Mouse (Mus musculus) retina, postnatal 1 day (tissue): ENCODE measurements at regions not wholly inside any gene's neighbourhood (a gene's known extent, or its start where the extent isn't known, plus 50 kb on each side); places are given as distances from the start of the nearest gene placed in this dataset.

Source experiments
- DNase-seq: peaks from one replicate; pipeline ENCODE4 v3.0.0-alpha.2; 2012

DNA sequence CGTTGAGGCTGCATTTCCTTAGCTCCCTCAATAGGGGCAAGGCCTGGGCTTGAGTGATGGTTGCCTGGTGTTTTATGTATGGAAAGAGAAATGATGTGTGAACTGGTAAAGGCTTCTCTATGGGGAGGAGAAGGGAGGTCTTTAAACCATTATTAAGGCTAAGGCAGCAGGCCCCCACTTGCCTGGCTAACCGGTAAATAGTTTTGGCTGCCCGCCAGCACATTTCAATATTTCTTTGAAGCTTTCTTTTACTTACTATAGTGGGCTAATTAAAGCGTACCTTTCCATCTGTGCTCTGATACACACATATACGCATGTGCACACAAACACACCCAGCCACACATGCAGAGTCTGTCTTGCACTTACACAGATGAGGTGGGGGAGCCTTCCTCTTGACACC is 123.9 kb upstream of the Slc35b3 start:
- no peak for DNase-seq

DNA sequence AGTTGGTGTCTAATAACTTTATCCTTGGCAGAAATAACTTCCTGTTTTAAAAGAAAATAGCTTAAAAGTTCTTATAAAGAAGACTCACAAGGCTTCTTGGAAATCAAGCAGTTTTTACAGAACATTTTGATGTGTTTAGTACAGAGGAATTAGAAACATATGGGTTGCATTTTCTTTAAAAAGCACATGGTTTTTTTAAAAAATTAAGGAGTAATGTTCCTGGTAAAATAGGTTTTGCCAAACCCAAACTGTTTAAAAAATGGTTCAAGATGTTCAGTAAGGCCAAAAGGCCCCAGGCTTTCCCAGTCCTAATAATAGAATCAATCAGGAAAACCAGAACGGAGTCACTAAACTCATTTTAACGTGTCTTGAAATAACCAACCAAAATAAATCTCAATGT is 113.5 kb upstream of the Slc35b3 start:
- no peak for DNase-seq

DNA sequence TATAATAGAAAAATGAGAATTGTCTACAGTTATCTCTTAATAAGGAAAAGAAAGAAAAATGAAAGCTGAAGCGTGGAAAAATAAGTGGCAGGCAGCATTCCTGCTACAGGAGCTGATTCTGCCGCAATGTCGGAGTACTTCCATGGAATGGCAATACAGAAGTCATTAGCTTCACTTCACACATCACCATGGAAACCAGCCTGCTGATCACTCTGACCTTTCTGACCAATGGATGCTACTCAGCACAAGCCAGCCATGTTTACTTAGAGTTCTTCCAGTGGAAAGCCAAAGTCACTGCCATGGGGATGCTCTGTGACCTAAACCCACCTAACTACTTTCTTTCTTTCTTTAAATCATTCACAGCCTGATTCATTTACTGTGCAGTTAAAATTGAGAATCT is 71.6 kb upstream of the Slc35b3 start:
- DNase-seq = no peak

DNA sequence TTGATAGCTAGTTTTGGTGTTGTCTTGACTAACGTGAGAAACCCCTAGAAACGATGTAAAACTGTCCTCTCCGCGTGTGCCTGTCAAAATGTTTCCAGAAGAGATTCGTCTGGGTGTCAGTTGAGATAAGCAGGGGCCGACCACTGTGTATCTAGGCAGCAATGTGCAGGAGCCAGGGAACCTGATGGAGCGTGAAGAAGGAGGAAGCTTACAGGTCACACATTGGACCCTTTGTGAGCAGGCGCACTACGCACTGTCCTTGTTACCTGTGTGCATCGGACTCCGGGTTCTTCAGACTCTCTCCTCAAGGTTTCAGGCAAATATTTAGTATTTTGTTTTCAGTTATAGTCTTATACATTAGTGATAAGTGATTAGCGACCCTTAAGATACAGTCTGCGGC is 59.5 kb upstream of the Slc35b3 start:
- peak; percentile 18 for DNase-seq

DNA sequence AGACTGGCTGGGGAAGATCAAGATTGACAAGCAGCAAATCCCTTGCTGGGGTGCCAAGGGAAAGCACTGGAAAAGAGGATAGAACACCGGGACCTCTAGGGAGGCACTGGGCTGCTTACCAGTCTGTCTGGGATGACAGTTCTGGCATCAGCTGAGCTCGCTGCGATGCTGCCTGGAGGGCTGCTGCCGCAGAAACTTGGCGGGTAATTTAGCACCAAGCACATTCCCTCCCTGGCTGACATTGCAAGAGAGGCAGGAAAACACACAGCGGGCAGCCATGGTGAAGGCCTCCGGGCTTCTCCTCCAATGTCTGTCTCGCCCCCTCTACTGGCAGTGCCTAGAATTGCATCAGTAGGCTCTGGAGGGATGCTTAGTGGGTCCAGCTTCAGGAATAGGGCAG is 51.0 kb upstream of the Slc35b3 start:
- peak; percentile 86 for DNase-seq
